Mouse (Mus musculus) lung, adult 2 months (tissue): ENCODE data around the gene Olfr1346.

ENCODE experiments used
- CTCF ChIP-seq: fragments of 200-500 bp; IDR thresholded peaks from 2 replicates; pipeline ENCODE4 v1.5.1; 2011; ENCODE audit warnings: mild to moderate bottlenecking, low read length, control low read depth; ENCODE audit not compliant: insufficient read depth
- POLR2A ChIP-seq: fragments of 200-500 bp; IDR thresholded peaks from 2 replicates; pipeline ENCODE4 v1.6.1; 2011; ENCODE audit warnings: low read depth, mild to moderate bottlenecking, control low read depth, low read length, borderline replicate concordance; ENCODE audit errors: extremely low read depth

GRCm38 (mm10) chr7:6466951-6467350 lies at the start of gene Olfr1346:
- TF ChIP-seq CTCF = no peak
- TF ChIP-seq POLR2A = no peak
